Mouse (Mus musculus) stomach, embryonic 16.5 days (tissue): ENCODE results near the gene Myo7a. TPM values are rescaled to one million over a fixed set of nuclear protein-coding genes. Genes with fewer than 3 reads are reported as not detected.

Experiments
- ATAC-seq: fragments of 200-750 bp; cut with Nextera tagmentation; 2 replicates; pipeline ENCODE4 v1.8.0; 2017; ENCODE audit warnings: moderate number of reproducible peaks, moderate TSS enrichment; ENCODE audit not compliant: insufficient read depth, low FRiP score
- H3K27ac ChIP-seq: fragments of 300-500 bp; sonication (generic); 2 replicates; pipeline ENCODE4 v1.5.1; 2014; ENCODE audit warnings: low read length
- H3K27me3 ChIP-seq: fragments of 300-500 bp; sonication (generic); 2 replicates; pipeline ENCODE4 v1.6.1; 2014; ENCODE audit warnings: low read length, control low read depth, mixed read lengths; ENCODE audit not compliant: control insufficient read depth, insufficient read depth
- H3K36me3 ChIP-seq: fragments of 300-500 bp; sonication (generic); 2 replicates; pipeline ENCODE4 v1.6.1; 2014; ENCODE audit warnings: low read length; ENCODE audit not compliant: control insufficient read depth, insufficient read depth
- H3K4me1 ChIP-seq: fragments of 300-500 bp; sonication (generic); 2 replicates; pipeline ENCODE4 v1.6.1; 2014; ENCODE audit warnings: low read length, control low read depth, mixed read lengths; ENCODE audit not compliant: control insufficient read depth, insufficient read depth
- H3K4me2 ChIP-seq: fragments of 300-500 bp; sonication (generic); 2 replicates; pipeline ENCODE4 v1.6.1; 2014; ENCODE audit warnings: low read depth, low read length, mixed read lengths
- H3K4me3 ChIP-seq: fragments of 300-500 bp; sonication (generic); replicated peaks from 2 replicates; pipeline ENCODE4 v1.5.1; 2014; ENCODE audit warnings: mild to moderate bottlenecking, low read length
- H3K9ac ChIP-seq: fragments of 300-500 bp; sonication (generic); 2 replicates; pipeline ENCODE4 v1.6.1; 2014; ENCODE audit warnings: low read length
- H3K9me3 ChIP-seq: fragments of 300-500 bp; sonication (generic); replicated peaks from 2 replicates; pipeline ENCODE4 v1.6.1; 2016; ENCODE audit warnings: low read length, control low read depth; ENCODE audit not compliant: control insufficient read depth
- WGBS: fragments of 180-500 bp; shearing (Covaris S2); extraction: QIAGEN DNeasy Blood & Tissue Kit; methylation state at CpG from one replicate; pipeline ENCODE4 v1.1.7; 2014; 5-methylcytosine and 5-hydroxymethylcytosine counted together
- polyA plus RNA-seq: library from polyadenylated mRNA; unstranded; fragments of >200 nt; fragmentation: Nextera tagmentation; extraction: Ambion mirVana; gene quantifications from 2 replicates; pipeline ENCODE4 v1.2.1, GENCODE M21; 2015

Gene Myo7a
- 10.9 and 11.4 TPM in 2 replicates for polyA plus RNA-seq

GRCm38 (mm10) chr7:98119179-98119960, at the start of gene Myo7a:
Gene Myo7a (minus strand): TSS chr7:98119524.
- peak within 1 kb of the TSS; percentile 63 for H3K9ac ChIP-seq
- 0 out of 2 replicates have a peak, but pooled peaks cover 8% of the 10 kb centered on the region for H3K4me1 ChIP-seq
- H3K27me3 ChIP-seq: no peaks in the 10 kb centered on the region
- no peak within 1 kb of the TSS for H3K27ac ChIP-seq
- no peaks in the 10 kb centered on the region for H3K36me3 ChIP-seq
- peak within 1 kb of the TSS; percentile 61 for H3K4me2 ChIP-seq
- peak within 1 kb of the TSS; percentile 36 for H3K4me3 ChIP-seq
- peak; percentile 67 for ATAC-seq
- WGBS: 37% methylated on average over 9 of the region's 9 CpGs
- no peaks in the 10 kb centered on the region for H3K9me3 ChIP-seq

GRCm38 (mm10) chr7:98164999-98165528, 45.7 kb upstream of the Myo7a start:
- no peaks in the 10 kb centered on the region for H3K9me3 ChIP-seq
- H3K36me3 ChIP-seq: no peaks in the 10 kb centered on the region
- H3K27ac ChIP-seq: peak overlapping the region; percentile 90
- peaks cover 37% of the 10 kb centered on the region for H3K4me1 ChIP-seq
- peak overlapping the region; percentile 41; the same call in 1 of the 2 replicates for H3K9ac ChIP-seq
- H3K4me2 ChIP-seq: peak overlapping the region; percentile 28
- ATAC-seq: peak; percentile 85
- no peak overlapping the region for H3K4me3 ChIP-seq
- WGBS: 40% methylated on average over 10 of the region's 10 CpGs
- H3K27me3 ChIP-seq: no peaks in the 10 kb centered on the region

GRCm38 (mm10) chr7:98164382-98164998, 45.2 kb upstream of the Myo7a start:
- H3K27ac ChIP-seq: peak overlapping the region; percentile 90
- no peaks in the 10 kb centered on the region for H3K36me3 ChIP-seq
- no peak overlapping the region for H3K9ac ChIP-seq
- peak overlapping the region; percentile 28 for H3K4me2 ChIP-seq
- H3K4me1 ChIP-seq: peaks cover 43% of the 10 kb centered on the region
- ATAC-seq: no peak
- H3K27me3 ChIP-seq: no peaks in the 10 kb centered on the region
- no peak overlapping the region for H3K4me3 ChIP-seq
- 73% methylated on average over 9 of the region's 9 CpGs for WGBS
- H3K9me3 ChIP-seq: no peaks in the 10 kb centered on the region

GRCm38 (mm10) chr7:98163700-98164099, 44.4 kb upstream of the Myo7a start:
- 37% methylated on average over 3 of the region's 3 CpGs for WGBS
- no peak for ATAC-seq

GRCm38 (mm10) chr7:98162239-98162638, 42.9 kb upstream of the Myo7a start:
- H3K9ac ChIP-seq: peak overlapping the region; percentile 40; the same call in 1 of the 2 replicates
- 48% methylated on average over 6 of the region's 6 CpGs for WGBS
- H3K27ac ChIP-seq: peak overlapping the region; percentile 72
- peak overlapping the region; percentile 4; the same call in 1 of the 2 replicates for H3K4me2 ChIP-seq
- H3K36me3 ChIP-seq: no peaks in the 10 kb centered on the region
- no peak for ATAC-seq
- no peaks in the 10 kb centered on the region for H3K27me3 ChIP-seq
- peaks cover 48% of the 10 kb centered on the region for H3K4me1 ChIP-seq
- H3K9me3 ChIP-seq: no peaks in the 10 kb centered on the region
- H3K4me3 ChIP-seq: no peak overlapping the region

More at GRCm38 (mm10) chr7:98163700-98164099, 44.4 kb upstream of the Myo7a start:
- Histone ChIP-seq H3K27ac (peak overlapping the region; percentile 72; the same call in 1 of the 2 replicates), H3K9ac (no peak overlapping the region), H3K4me1 (peaks cover 44% of the 10 kb centered on the region), H3K9me3 (no peaks in the 10 kb centered on the region), H3K27me3 (no peaks in the 10 kb centered on the region), H3K4me2 (no peak overlapping the region), H3K4me3 (no peak overlapping the region), H3K36me3 (no peaks in the 10 kb centered on the region)

GRCm38 (mm10) chr7:98160041-98160740, 40.9 kb upstream of the Myo7a start:
- Histone ChIP-seq H3K4me2 (peak overlapping the region; percentile 12; the same call in 1 of the 2 replicates), H3K9me3 (no peaks in the 10 kb centered on the region), H3K36me3 (no peaks in the 10 kb centered on the region), H3K27me3 (no peaks in the 10 kb centered on the region), H3K9ac (peak overlapping the region; percentile 45; the same call in 1 of the 2 replicates), H3K4me3 (no peak overlapping the region), H3K27ac (peak overlapping the region; percentile 72), H3K4me1 (peaks cover 51% of the 10 kb centered on the region)
- ATAC-seq: no peak
- WGBS: 31% methylated on average over 8 of the region's 8 CpGs

- Histone ChIP-seq H3K4me1 (peaks cover 41% of the 10 kb centered on the region), H3K36me3 (no peaks in the 10 kb centered on the region), H3K9me3 (no peaks in the 10 kb centered on the region), H3K4me3 (no peak overlapping the region), H3K27me3 (no peaks in the 10 kb centered on the region), H3K9ac (0 out of 2 replicates have a peak overlapping the region, but pooled peaks have one; percentile 17), H3K27ac (peak overlapping the region; percentile 72), H3K4me2 (0 out of 2 replicates have a peak overlapping the region, but pooled peaks have one; percentile 20)
- ATAC-seq: peak; percentile 80
- WGBS: 26% methylated on average over 8 of the region's 8 CpGs
Measured at GRCm38 (mm10) chr7:98158481-98158880, 39.2 kb upstream of the Myo7a start.

GRCm38 (mm10) chr7:98157636-98158332, 38.5 kb upstream of the Myo7a start:
- H3K4me1 ChIP-seq: peaks cover 37% of the 10 kb centered on the region
- no peak overlapping the region for H3K4me3 ChIP-seq
- H3K36me3 ChIP-seq: no peaks in the 10 kb centered on the region
- 0 out of 2 replicates have a peak overlapping the region, but pooled peaks have one; percentile 20 for H3K4me2 ChIP-seq
- no peak for ATAC-seq
- H3K9ac ChIP-seq: no peak overlapping the region
- H3K27ac ChIP-seq: peak overlapping the region; percentile 72
- 57% methylated on average over 5 of the region's 5 CpGs for WGBS
- H3K27me3 ChIP-seq: no peaks in the 10 kb centered on the region
- H3K9me3 ChIP-seq: no peaks in the 10 kb centered on the region
